Mouse (Mus musculus): ENCODE data around the gene Foxj1.

Foxj1 gene

GRCm38 (mm10) chr11:116326963-116327603 lies 8.1 kb downstream of the Foxj1 start:
- TF ChIP-seq GATA4 (IDR thresholded peaks at IDR 0.05; ENCODE audit: insufficient replicate concordance, low read length): no peak

GRCm38 (mm10) chr11:116318719-116319659 lies 16.2 kb downstream of the Foxj1 start:
- no peak for TF ChIP-seq GATA4 (IDR thresholded peaks at IDR 0.05; ENCODE audit: insufficient replicate concordance, low read length)

GRCm38 (mm10) chr11:116312359-116312758 lies 22.8 kb downstream of the Foxj1 start:
- no peak for TF ChIP-seq GATA4 (IDR thresholded peaks at IDR 0.05; ENCODE audit: insufficient replicate concordance, low read length)

- no peak for TF ChIP-seq GATA4 (IDR thresholded peaks at IDR 0.05; ENCODE audit: insufficient replicate concordance, low read length)
Measured at GRCm38 (mm10) chr11:116311169-116311568, 24.0 kb downstream of the Foxj1 start.

- no peak for TF ChIP-seq GATA4 (IDR thresholded peaks at IDR 0.05; ENCODE audit: insufficient replicate concordance, low read length)
Measured at GRCm38 (mm10) chr11:116309601-116310000, 25.6 kb downstream of the Foxj1 start.

GRCm38 (mm10) chr11:116307762-116308531 lies 27.3 kb downstream of the Foxj1 start:
- no peak for TF ChIP-seq GATA4 (IDR thresholded peaks at IDR 0.05; ENCODE audit: insufficient replicate concordance, low read length)

- no peak for TF ChIP-seq GATA4 (IDR thresholded peaks at IDR 0.05; ENCODE audit: insufficient replicate concordance, low read length)
Measured at GRCm38 (mm10) chr11:116307019-116307725, 28.0 kb downstream of the Foxj1 start, which contains the start of gene Exoc7. Gene Exoc7 (minus strand): TSS chr11:116307233.

GRCm38 (mm10) chr11:116306126-116306982 lies 28.8 kb downstream of the Foxj1 start:
- TF ChIP-seq GATA4 (IDR thresholded peaks at IDR 0.05; ENCODE audit: insufficient replicate concordance, low read length): no peak

- TF ChIP-seq GATA4 (IDR thresholded peaks at IDR 0.05; ENCODE audit: insufficient replicate concordance, low read length): no peak
Measured at GRCm38 (mm10) chr11:116305423-116305822, 29.8 kb downstream of the Foxj1 start.

GRCm38 (mm10) chr11:116298621-116299020 lies 36.6 kb downstream of the Foxj1 start:
- TF ChIP-seq GATA4 (IDR thresholded peaks at IDR 0.05; ENCODE audit: insufficient replicate concordance, low read length): no peak

GRCm38 (mm10) chr11:116298221-116298620 lies 37.0 kb downstream of the Foxj1 start:
- TF ChIP-seq GATA4 (IDR thresholded peaks at IDR 0.05; ENCODE audit: insufficient replicate concordance, low read length): no peak

- no peak for TF ChIP-seq GATA4 (IDR thresholded peaks at IDR 0.05; ENCODE audit: insufficient replicate concordance, low read length)
Measured at GRCm38 (mm10) chr11:116297017-116297416, 38.2 kb downstream of the Foxj1 start.

- TF ChIP-seq GATA4 (IDR thresholded peaks at IDR 0.05; ENCODE audit: insufficient replicate concordance, low read length): no peak
Measured at GRCm38 (mm10) chr11:116296191-116296734, 38.9 kb downstream of the Foxj1 start.

- no peak for TF ChIP-seq GATA4 (IDR thresholded peaks at IDR 0.05; ENCODE audit: insufficient replicate concordance, low read length)
Measured at GRCm38 (mm10) chr11:116294319-116294718, 40.9 kb downstream of the Foxj1 start.

Measured in liver, adult (tissue).